Mouse (Mus musculus) liver, embryonic 16.5 days (tissue): ENCODE data around the gene R3hdm2. TPM values are rescaled to one million over a fixed set of nuclear protein-coding genes. Genes with fewer than 3 reads are reported as not detected.

ENCODE experiments used
- ATAC-seq: fragments of 200-750 bp; cut with Nextera tagmentation; 2 replicates; pipeline ENCODE4 v1.8.0; 2017; ENCODE audit warnings: low read depth, mild to moderate bottlenecking, moderate number of reproducible peaks, moderate library complexity
- H3K27ac ChIP-seq: fragments of 300-500 bp; sonication (generic); 2 replicates; pipeline ENCODE4 v1.5.1; 2014; ENCODE audit warnings: mild to moderate bottlenecking, low read length
- H3K27me3 ChIP-seq: fragments of 300-500 bp; sonication (generic); 2 replicates; pipeline ENCODE4 v1.6.1; 2014; ENCODE audit warnings: low read depth, low read length, mixed read lengths; ENCODE audit not compliant: control insufficient read depth, insufficient read depth
- H3K36me3 ChIP-seq: fragments of 300-500 bp; sonication (generic); 2 replicates; pipeline ENCODE4 v1.6.1; 2014; ENCODE audit warnings: mild to moderate bottlenecking; ENCODE audit not compliant: control insufficient read depth, insufficient read depth
- H3K4me1 ChIP-seq: fragments of 300-500 bp; sonication (generic); 2 replicates; pipeline ENCODE4 v1.6.1; 2014; ENCODE audit warnings: low read depth, low read length, mixed read lengths; ENCODE audit not compliant: control insufficient read depth
- H3K4me2 ChIP-seq: fragments of 300-500 bp; sonication (generic); 2 replicates; pipeline ENCODE4 v1.6.1; 2014; ENCODE audit warnings: low read depth, low read length, mixed read lengths
- H3K4me3 ChIP-seq: fragments of 300-500 bp; sonication (generic); 2 replicates; pipeline ENCODE4 v1.5.1; 2014; ENCODE audit warnings: low read depth, mild to moderate bottlenecking, low read length
- H3K9ac ChIP-seq: fragments of 300-500 bp; sonication (generic); 2 replicates; pipeline ENCODE4 v1.6.1; 2014; ENCODE audit warnings: low read depth, low read length
- H3K9me3 ChIP-seq: fragments of 300-500 bp; sonication (generic); replicated peaks from 2 replicates; pipeline ENCODE4 v1.6.1; 2016; ENCODE audit warnings: low read length; ENCODE audit not compliant: control insufficient read depth
- WGBS: fragments of 180-500 bp; shearing (Covaris S2); extraction: QIAGEN DNeasy Blood & Tissue Kit; methylation state at CpG from one replicate; pipeline ENCODE4 v1.1.7; 2014; ENCODE audit not compliant: insufficient replicate concordance; 5-methylcytosine and 5-hydroxymethylcytosine counted together
- polyA plus RNA-seq: library from polyadenylated mRNA; unstranded; fragments of >200 nt; fragmentation: Nextera tagmentation; extraction: Ambion mirVana; gene quantifications from 2 replicates; pipeline ENCODE4 v1.2.1, GENCODE M21; 2015

R3hdm2 gene
- polyA plus RNA-seq, 1 experiment from 2014 or later = 13.3 TPM

DNA sequence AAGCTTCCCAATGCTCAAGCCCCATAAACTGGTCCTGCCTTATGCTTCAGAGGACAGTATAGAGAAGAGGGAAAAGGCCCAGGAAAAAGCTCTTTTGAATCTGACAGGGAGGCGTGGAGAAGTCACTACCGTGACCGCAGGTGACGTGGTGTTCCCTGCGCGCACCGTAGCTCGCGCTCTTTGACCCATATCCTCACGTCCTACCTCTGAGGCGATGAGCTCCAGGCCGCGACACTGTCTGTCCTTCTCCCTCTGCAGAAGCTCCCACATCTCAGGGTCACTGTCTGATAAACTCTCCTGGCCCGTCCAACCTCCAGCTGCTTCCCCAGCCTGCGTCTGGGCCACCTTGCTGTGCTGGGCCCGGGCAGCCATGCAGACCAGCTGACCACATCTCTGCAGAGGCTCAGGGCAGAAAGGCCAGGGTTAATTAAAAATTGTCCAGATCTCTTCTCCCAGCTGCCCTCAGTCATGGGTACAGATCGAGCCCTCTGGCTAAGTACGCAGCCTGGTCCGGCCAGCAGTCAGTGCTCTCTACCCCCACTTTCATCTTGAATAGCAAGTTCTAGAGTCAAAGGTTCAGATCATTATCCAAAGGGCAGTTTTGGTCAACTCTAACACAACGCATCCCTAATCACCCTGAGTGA, 140.7 kb downstream of the R3hdm2 start:
- Histone ChIP-seq H3K9ac (peak overlapping the region; percentile 79), H3K4me1 (peaks cover 35% of the 10 kb centered on the region), H3K36me3 (peaks cover 36% of the 10 kb centered on the region), H3K27ac (peak overlapping the region; percentile 90), H3K27me3 (peaks cover 26% of the 10 kb centered on the region), H3K9me3 (no peaks in the 10 kb centered on the region), H3K4me3 (peak overlapping the region; percentile 72), H3K4me2 (peak overlapping the region; percentile 80)
- WGBS = 68% methylated on average over 20 of the region's 20 CpGs
- ATAC-seq = peak; percentile 17

DNA sequence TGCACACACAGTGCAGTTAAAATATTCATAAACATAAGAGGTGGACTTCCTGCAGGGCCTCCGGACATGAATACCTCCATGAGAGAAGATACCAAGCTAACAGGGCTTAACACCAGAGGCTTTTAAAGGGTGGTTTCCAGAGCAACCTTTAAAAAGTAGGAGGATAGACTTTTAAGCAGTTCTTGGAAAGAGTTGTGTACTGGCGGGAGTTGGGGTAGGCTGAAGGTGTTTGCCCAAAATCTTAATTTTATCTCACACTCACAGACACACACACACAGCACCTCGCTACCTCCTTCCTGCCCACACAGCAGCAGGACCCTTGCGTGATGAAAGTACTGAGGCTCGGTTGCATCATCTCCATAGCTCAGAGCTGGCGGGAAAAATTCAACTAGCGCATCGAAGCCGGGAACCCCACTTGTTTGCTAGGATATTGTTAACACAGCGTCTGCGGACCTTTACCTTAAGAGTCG, 141.5 kb downstream of the R3hdm2 start:
- ATAC-seq = peak; percentile 65
- peak overlapping the region; percentile 90 for H3K27ac ChIP-seq
- 2% methylated on average over 12 of the region's 12 CpGs for WGBS
- H3K4me1 ChIP-seq = peaks cover 33% of the 10 kb centered on the region
- H3K9me3 ChIP-seq = no peaks in the 10 kb centered on the region
- peak overlapping the region; percentile 79 for H3K9ac ChIP-seq
- H3K4me3 ChIP-seq = peak overlapping the region; percentile 72
- H3K27me3 ChIP-seq = peaks cover 34% of the 10 kb centered on the region
- peaks cover 36% of the 10 kb centered on the region for H3K36me3 ChIP-seq
- peak overlapping the region; percentile 80 for H3K4me2 ChIP-seq

DNA sequence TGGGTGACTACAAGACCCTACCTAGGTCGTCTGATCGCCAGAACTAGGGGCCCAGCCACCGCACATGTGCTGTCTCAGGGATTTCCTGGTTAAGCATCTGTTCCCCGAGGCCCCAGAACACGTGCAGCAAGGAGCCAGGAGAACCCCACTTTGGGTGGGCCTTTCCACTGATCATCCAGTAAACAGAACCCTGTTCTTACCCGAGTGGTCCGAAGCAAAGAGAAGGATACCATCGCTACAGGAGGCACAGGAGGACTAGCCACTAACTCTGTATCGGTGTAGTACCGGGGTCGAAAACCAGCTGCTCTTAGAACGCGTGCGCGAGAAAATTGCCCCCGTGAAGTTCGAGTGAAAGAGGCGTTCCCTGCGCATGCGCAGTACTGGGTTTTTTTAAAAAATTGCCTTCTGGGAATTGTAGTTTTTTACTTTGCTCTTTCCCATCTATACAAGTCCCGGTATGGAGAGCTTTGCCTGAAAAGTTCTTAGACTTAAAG, 142.0 kb downstream of the R3hdm2 start, which contains the start of gene Shmt2:
TSS of gene Shmt2 (minus strand) at position 357 of the 494 bp plus-strand sequence.
- peaks cover 31% of the 10 kb centered on the region for H3K4me1 ChIP-seq
- H3K27me3 ChIP-seq = peaks cover 39% of the 10 kb centered on the region
- H3K4me3 ChIP-seq = peak within 1 kb of the TSS; percentile 72
- H3K27ac ChIP-seq = peak within 1 kb of the TSS; percentile 90
- H3K9ac ChIP-seq = peak within 1 kb of the TSS; percentile 79
- H3K36me3 ChIP-seq = peaks cover 36% of the 10 kb centered on the region
- ATAC-seq = peak; percentile 47
- H3K4me2 ChIP-seq = peak within 1 kb of the TSS; percentile 80
- H3K9me3 ChIP-seq = no peaks in the 10 kb centered on the region
- WGBS = under 1% methylated on average over 21 of the region's 21 CpGs

DNA sequence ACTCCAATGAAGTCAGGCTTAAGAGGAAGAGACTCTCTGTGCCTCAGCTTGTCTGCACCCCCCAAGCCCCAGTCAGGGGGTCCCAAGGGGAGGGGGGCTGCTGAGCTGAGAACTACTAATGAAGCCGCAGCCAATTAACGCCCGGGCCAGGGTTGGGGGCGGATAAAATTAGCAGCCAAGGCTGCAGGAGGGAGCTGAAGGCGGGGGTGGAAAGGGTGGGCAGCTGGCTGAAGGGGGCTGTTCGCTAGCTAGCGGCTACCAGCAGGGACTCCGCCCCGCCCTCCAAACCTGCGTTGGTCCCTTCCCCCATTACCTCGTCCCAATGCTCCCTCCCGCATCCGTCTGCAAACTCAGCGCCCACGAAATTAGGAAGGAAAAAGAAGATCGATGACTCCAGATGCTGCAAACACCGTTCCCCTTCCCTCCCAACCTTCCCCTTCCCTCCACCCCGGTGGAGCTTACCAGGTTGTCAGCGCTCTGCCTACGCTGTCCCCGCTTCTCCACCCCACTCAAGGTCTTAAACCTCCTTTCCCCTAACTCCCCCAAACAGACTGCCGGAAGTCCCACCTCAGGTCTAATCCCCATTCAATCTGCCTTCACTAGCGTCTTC, 144.6 kb downstream of the R3hdm2 start:
- Histone ChIP-seq H3K36me3 (peaks cover 10% of the 10 kb centered on the region), H3K4me2 (no peak overlapping the region), H3K4me1 (peaks cover 25% of the 10 kb centered on the region), H3K9ac (no peak overlapping the region), H3K27me3 (peaks cover 65% of the 10 kb centered on the region), H3K4me3 (no peak overlapping the region), H3K27ac (no peak overlapping the region), H3K9me3 (no peaks in the 10 kb centered on the region)
- WGBS = 6% methylated on average over 23 of the region's 23 CpGs
- no peak for ATAC-seq

DNA sequence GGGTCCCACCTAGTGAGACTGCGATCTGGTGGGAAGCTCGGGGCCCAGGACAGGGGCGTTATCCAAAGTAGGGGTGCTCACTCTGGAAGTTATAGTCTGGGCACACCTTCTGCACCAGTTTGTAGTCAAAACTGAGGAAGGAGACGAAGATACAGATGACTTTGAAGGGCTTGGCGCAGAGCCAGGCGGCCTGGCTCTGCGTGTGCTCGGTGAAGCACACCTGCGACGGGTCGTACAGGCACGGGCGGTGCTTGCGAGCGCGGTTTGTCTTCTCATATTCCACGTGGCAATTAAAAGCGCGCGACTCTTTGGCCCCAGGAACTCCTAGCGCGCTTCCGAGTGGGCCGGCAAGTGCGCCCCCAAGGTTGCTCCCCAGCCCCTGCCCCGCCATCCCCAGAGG, 145.9 kb downstream of the R3hdm2 start:
- peak overlapping the region; percentile 30 for H3K4me3 ChIP-seq
- 1% methylated on average over 26 of the region's 26 CpGs for WGBS
- H3K27ac ChIP-seq = no peak overlapping the region
- H3K9me3 ChIP-seq = no peaks in the 10 kb centered on the region
- peak overlapping the region; percentile 42 for H3K4me2 ChIP-seq
- peaks cover 78% of the 10 kb centered on the region for H3K27me3 ChIP-seq
- H3K36me3 ChIP-seq = no peaks in the 10 kb centered on the region
- no peak for ATAC-seq
- peaks cover 12% of the 10 kb centered on the region for H3K4me1 ChIP-seq
- H3K9ac ChIP-seq = no peak overlapping the region

DNA sequence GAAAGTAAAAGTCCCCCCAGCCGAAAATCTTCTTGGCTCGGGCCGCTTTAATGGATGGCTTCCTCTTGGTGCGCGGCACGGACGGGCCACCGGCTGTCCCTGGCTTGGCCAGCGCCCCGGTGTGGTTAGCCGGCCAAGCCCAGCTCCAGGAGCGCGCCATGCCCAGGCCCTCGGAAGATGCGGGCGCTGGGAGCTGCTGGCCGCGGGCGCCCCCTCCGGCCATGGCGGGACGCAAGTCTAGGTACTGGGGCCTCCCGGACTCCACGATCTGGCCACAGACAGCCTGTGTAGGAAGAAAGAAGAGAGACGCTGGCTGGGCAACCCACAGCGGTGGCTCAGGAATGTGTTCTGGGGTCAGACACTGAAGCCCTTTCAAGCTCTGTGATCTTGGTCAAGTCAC, 146.6 kb downstream of the R3hdm2 start:
- peak; percentile 19; the same call in 1 of the 2 replicates for ATAC-seq
- Histone ChIP-seq H3K4me3 (peak overlapping the region; percentile 30), H3K36me3 (no peaks in the 10 kb centered on the region), H3K27ac (no peak overlapping the region), H3K4me2 (peak overlapping the region; percentile 42), H3K4me1 (peaks cover 11% of the 10 kb centered on the region), H3K9me3 (no peaks in the 10 kb centered on the region), H3K27me3 (peaks cover 84% of the 10 kb centered on the region), H3K9ac (no peak overlapping the region)
- under 1% methylated on average over 26 of the region's 26 CpGs for WGBS

DNA sequence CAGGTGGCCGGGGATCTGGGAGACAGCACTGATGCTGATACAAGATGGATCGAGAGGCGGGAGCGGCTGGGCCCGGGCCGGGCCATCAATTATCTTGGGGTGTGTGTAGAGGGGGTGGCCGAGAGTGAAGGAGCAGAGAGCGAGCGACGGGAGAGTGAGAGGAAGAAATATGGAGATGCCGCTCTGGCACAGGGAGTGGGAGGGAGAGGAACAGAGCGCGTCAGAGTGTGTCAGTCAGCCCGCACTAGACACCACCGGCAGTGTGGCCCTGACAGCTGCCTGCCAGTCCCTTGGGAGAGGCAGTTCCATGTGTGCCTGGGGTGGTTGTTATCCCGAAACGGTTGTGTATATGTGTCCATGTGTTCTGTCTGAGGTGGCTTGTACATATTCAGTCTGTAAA, 147.4 kb downstream of the R3hdm2 start:
- no peak overlapping the region for H3K4me3 ChIP-seq
- WGBS = 4% methylated on average over 17 of the region's 17 CpGs
- peaks cover 92% of the 10 kb centered on the region for H3K27me3 ChIP-seq
- H3K36me3 ChIP-seq = no peaks in the 10 kb centered on the region
- H3K27ac ChIP-seq = no peak overlapping the region
- H3K9ac ChIP-seq = no peak overlapping the region
- peaks cover 9% of the 10 kb centered on the region for H3K4me1 ChIP-seq
- ATAC-seq = no peak
- no peaks in the 10 kb centered on the region for H3K9me3 ChIP-seq
- no peak overlapping the region for H3K4me2 ChIP-seq

DNA sequence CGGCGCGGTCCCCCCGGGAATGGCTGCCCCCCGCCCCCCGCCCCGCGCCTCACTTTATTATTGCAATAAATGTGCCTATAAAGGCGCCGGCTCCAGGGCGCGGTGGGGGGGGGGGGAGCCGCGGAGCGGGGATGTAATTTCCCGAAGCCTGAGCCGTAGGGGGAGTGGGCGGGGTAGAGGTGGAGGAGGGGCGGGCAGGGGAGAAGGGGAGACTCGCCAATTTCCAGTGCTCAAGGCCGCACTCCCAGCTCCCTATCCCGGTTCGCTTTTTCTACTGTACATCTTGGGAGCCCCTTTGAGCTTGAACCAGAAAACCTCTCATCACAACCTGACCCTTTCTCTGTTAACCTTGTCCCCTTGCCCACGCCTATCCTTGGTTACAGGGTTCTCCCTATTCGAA, 150.8 kb downstream of the R3hdm2 start:
- no peaks in the 10 kb centered on the region for H3K36me3 ChIP-seq
- no peaks in the 10 kb centered on the region for H3K9me3 ChIP-seq
- H3K27me3 ChIP-seq = peaks cover 100% of the 10 kb centered on the region
- no peak overlapping the region for H3K27ac ChIP-seq
- H3K4me1 ChIP-seq = peaks cover 18% of the 10 kb centered on the region
- WGBS = 2% methylated on average over 25 of the region's 25 CpGs
- no peak overlapping the region for H3K4me3 ChIP-seq
- no peak overlapping the region for H3K4me2 ChIP-seq
- no peak for ATAC-seq
- H3K9ac ChIP-seq = no peak overlapping the region

DNA sequence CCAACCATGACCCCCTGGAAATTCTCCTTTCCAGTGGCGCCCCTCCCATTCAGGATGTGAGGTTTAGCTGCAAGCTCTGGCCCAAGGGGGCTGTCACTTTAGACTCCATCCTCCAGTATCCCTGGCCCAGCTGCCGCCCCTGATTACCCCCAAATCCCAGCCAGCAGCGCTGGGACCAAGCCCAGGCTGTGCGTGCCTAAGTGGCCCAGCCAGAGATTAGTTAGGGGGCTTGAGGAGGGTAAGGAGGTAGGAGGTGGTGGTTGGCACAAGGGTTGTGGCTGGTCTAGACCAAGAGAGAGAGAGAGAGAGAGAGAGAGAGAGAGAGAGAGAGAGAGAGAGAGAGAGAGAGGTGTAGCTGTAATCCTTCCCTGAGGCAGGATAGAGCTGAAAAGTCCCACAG, 151.4 kb downstream of the R3hdm2 start:
- Histone ChIP-seq H3K9ac (no peak overlapping the region), H3K4me2 (no peak overlapping the region), H3K27ac (no peak overlapping the region), H3K9me3 (no peaks in the 10 kb centered on the region), H3K4me1 (peaks cover 12% of the 10 kb centered on the region), H3K4me3 (no peak overlapping the region), H3K36me3 (no peaks in the 10 kb centered on the region), H3K27me3 (peaks cover 100% of the 10 kb centered on the region)
- 9% methylated on average over 4 of the region's 4 CpGs for WGBS
- ATAC-seq = no peak
